In the genomic region with DNA sequence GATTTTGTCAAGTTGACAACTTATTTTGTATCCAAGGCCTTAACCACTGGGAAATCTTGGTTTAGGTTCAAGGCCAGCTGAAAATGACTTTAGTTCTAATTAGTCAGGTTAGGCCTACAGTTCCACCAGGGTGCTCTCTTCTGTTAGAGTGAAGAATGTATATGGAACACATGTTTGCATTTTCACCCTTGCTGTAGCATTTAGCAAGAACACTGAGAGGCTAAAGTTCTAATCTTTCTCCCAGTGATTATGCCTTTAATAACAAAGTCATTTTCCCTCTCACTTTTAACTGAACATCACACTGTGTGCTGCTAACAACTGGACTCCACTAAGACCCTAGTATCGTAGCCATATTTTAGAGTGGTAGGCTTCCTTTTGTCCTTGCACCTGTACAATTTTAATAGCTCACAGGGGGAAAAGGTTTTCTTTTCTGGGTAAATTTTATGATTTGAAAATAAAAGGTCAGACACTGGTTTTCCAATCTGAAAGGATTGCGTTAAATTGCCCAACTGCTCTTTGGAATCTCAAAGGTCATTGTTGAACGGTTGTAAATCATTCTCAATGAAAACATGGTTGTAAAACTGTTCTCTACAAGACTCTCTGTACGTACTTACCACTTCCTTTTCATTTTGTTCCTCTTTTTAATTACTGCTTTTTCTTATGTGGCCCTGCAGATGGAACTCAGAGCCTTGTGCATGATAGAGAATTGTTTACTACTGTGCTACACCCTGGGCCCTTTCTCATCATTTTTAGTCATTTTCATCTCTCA, we compare ENCODE assay signal across 30 mouse cellular contexts.
DNase-seq lines count a peak whose midpoint lies in the region; ATAC-seq and TF ChIP-seq lines count a peak whose summit lies in the region.
"Had no signal": no experiment of that assay in that cellular context is flagged by ENCODE, and none has a peak within 500 bp of the region (broad histone marks: within the 10 kb centered on the region; RNA-seq: fewer than 3 reads in every experiment).

No protein-coding gene starts in this region.

- TF ChIP-seq EP300 in liver, postnatal 0 days (IDR thresholded peaks at IDR 0.05; ENCODE audit: low read depth): no peak
- TF ChIP-seq EP300 in heart, adult 2 months (IDR thresholded peaks at IDR 0.05; ENCODE audit: insufficient read depth, low read depth, low read length): no peak

- H3K79me2 ChIP-seq in heart, adult 2 months (replicated peaks; ENCODE audit: control insufficient read depth, insufficient read depth, low read length): no peaks in the 10 kb centered on the region

- intact Hi-C loops in heart, adult 2 months (cut with DNase I): no loop called here

- no peaks in the 10 kb centered on the region for H3K4me1 ChIP-seq in liver, postnatal 0 days (ENCODE audit: insufficient read depth)
- no peaks in the 10 kb centered on the region for H3K4me1 ChIP-seq in liver, embryonic 12.5 days
- H3K4me1 ChIP-seq in heart, adult 2 months (ENCODE audit: control insufficient read depth, insufficient read depth, low read length): no peaks in the 10 kb centered on the region
- H3K4me1 ChIP-seq: forebrain, embryonic 13.5 days; heart, embryonic 12.5 days; kidney, embryonic 15.5 days; limb, embryonic 12.5 days; lung, embryonic 15.5 days; midbrain, embryonic 10.5 days; neural tube, embryonic 13.5 days had no signal

- no peaks in the 10 kb centered on the region for H3K9me3 ChIP-seq in liver, postnatal 0 days (ENCODE audit: low read length)
- no peaks in the 10 kb centered on the region for H3K9me3 ChIP-seq in liver, embryonic 12.5 days (replicated peaks)
- H3K9me3 ChIP-seq: forebrain, embryonic 13.5 days; heart, embryonic 12.5 days; kidney, embryonic 15.5 days; limb, embryonic 12.5 days; lung, embryonic 15.5 days; midbrain, embryonic 10.5 days; neural tube, embryonic 13.5 days had no signal

- H3K27me3 ChIP-seq in liver, postnatal 0 days (ENCODE audit: insufficient read depth, low read length): 0 out of 2 replicates have a peak, but pooled peaks cover 5% of the 10 kb centered on the region
- H3K27me3 ChIP-seq in liver, embryonic 12.5 days (replicated peaks): no peaks in the 10 kb centered on the region; the same call in 1 of the 2 replicates
- H3K27me3 ChIP-seq in heart, adult 2 months (ENCODE audit: control insufficient read depth, insufficient read depth, low read length): no peaks in the 10 kb centered on the region
- H3K27me3 ChIP-seq: heart, embryonic 12.5 days; lung, embryonic 15.5 days had no signal

- 48% methylated on average over 4 of the region's 4 CpGs for WGBS in liver, postnatal 0 days (ENCODE audit: insufficient replicate concordance)
- WGBS in liver, embryonic 12.5 days (ENCODE audit: insufficient replicate concordance): 40% methylated on average over 4 of the region's 4 CpGs
- 16% methylated on average over 4 of the region's 4 CpGs for WGBS in large intestine, adult 2 months
- 70% methylated on average over 4 of the region's 4 CpGs for WGBS in heart, adult 2 months

- no peak for TF ChIP-seq CTCF in liver, postnatal 0 days (IDR thresholded peaks at IDR 0.05; ENCODE audit: low read depth)
- TF ChIP-seq CTCF in heart, adult 2 months (IDR thresholded peaks at IDR 0.05): no peak

- no peak for TF ChIP-seq POLR2A in heart, adult 2 months (IDR thresholded peaks at IDR 0.05; ENCODE audit: insufficient read depth, low read depth, low read length)

- no peak overlapping the region for H3K4me2 ChIP-seq in liver, postnatal 0 days (ENCODE audit: low read depth, low read length)
- H3K4me2 ChIP-seq in liver, embryonic 12.5 days: no peak overlapping the region
- H3K4me2 ChIP-seq: forebrain, embryonic 13.5 days; heart, embryonic 12.5 days; kidney, embryonic 15.5 days; limb, embryonic 12.5 days; lung, embryonic 15.5 days; neural tube, embryonic 13.5 days had no signal

- H3K36me3 ChIP-seq in liver, postnatal 0 days (replicated peaks; ENCODE audit: insufficient read depth, low read length): no peaks in the 10 kb centered on the region
- H3K36me3 ChIP-seq in liver, embryonic 12.5 days: no peaks in the 10 kb centered on the region
- no peaks in the 10 kb centered on the region for H3K36me3 ChIP-seq in heart, adult 2 months (ENCODE audit: control insufficient read depth, insufficient read depth, low read length)
- H3K36me3 ChIP-seq: heart, embryonic 12.5 days; kidney, embryonic 15.5 days; limb, embryonic 12.5 days; lung, embryonic 15.5 days; midbrain, embryonic 10.5 days; neural tube, embryonic 13.5 days had no signal

- DNase-seq in liver, postnatal 0 days: no peak
- DNase-seq in large intestine, adult 2 months (ENCODE audit: low read depth, low spot score): peak; percentile 45
- no peak for DNase-seq in urinary bladder, adult 2 months (ENCODE audit: low spot score)
- DNase-seq in urinary bladder, adult 18-20 months (ENCODE audit: low spot score in 2 of 2): no peak
- no peak for DNase-seq in heart, adult 2 months
- DNase-seq: cerebellum, adult 11-12 months; cerebellum, postnatal 25 days; embryo, embryonic 11 days; gastrocnemius, adult 2 months; heart, adult 11 months; heart, postnatal 10 days; lung, postnatal 36 days; retina, postnatal 1 day; right cerebral cortex, postnatal 4 days; thymus, adult 2 months; thymus, postnatal 4 days had no signal

- no peak overlapping the region for H3K9ac ChIP-seq in liver, postnatal 0 days (replicated peaks)
- no peak overlapping the region for H3K9ac ChIP-seq in liver, embryonic 12.5 days
- H3K9ac ChIP-seq in heart, adult 2 months (ENCODE audit: low read depth, low read length): no peak overlapping the region
- H3K9ac ChIP-seq: forebrain, embryonic 13.5 days; heart, embryonic 12.5 days; kidney, embryonic 15.5 days; limb, embryonic 12.5 days; liver, embryonic 14.5 days; lung, embryonic 15.5 days; neural tube, embryonic 13.5 days had no signal

- H3K27ac ChIP-seq in liver, postnatal 0 days (ENCODE audit: low read depth): no peak overlapping the region
- H3K27ac ChIP-seq in liver, embryonic 12.5 days: no peak overlapping the region
- H3K27ac ChIP-seq in heart, adult 2 months: no peak overlapping the region
- H3K27ac ChIP-seq: forebrain, embryonic 13.5 days; gastrocnemius, adult 2 months; kidney, embryonic 15.5 days; layer of hippocampus, adult 2 months; limb, embryonic 12.5 days; liver, embryonic 14.5 days; lung, embryonic 15.5 days; midbrain, embryonic 10.5 days; neural tube, embryonic 13.5 days; stomach, postnatal 0 days had no signal

- ATAC-seq in liver, postnatal 0 days: peak; percentile 43; the same call in 1 of the 2 replicates
- no peak for ATAC-seq in liver, embryonic 12.5 days
- ATAC-seq in granulocyte monocyte progenitor cell, adult 5-6 weeks (replicated peaks; ENCODE audit: poor library complexity, severe bottlenecking): peak; percentile 92
- ATAC-seq: forebrain, embryonic 13.5 days; midbrain, embryonic 16.5 days had no signal

- no peak overlapping the region for H3K4me3 ChIP-seq in liver, postnatal 0 days (ENCODE audit: low read depth, low read length)
- no peak overlapping the region for H3K4me3 ChIP-seq in liver, embryonic 12.5 days
- no peak overlapping the region for H3K4me3 ChIP-seq in heart, adult 2 months
- H3K4me3 ChIP-seq: forebrain, embryonic 13.5 days; gastrocnemius, adult 2 months; heart, embryonic 12.5 days; kidney, embryonic 15.5 days; layer of hippocampus, adult 2 months; limb, embryonic 12.5 days; lung, embryonic 15.5 days; midbrain, embryonic 10.5 days; myocyte; neural tube, embryonic 13.5 days had no signal
